Mouse (Mus musculus): ENCODE measurements around the gene Rnf24. TPM values are rescaled to one million over a fixed set of nuclear protein-coding genes. Genes with fewer than 3 reads are reported as not detected.

The Rnf24 gene
- total and polyA plus RNA-seq, 2 experiments, result 2.1 to 2.3 TPM

DNA sequence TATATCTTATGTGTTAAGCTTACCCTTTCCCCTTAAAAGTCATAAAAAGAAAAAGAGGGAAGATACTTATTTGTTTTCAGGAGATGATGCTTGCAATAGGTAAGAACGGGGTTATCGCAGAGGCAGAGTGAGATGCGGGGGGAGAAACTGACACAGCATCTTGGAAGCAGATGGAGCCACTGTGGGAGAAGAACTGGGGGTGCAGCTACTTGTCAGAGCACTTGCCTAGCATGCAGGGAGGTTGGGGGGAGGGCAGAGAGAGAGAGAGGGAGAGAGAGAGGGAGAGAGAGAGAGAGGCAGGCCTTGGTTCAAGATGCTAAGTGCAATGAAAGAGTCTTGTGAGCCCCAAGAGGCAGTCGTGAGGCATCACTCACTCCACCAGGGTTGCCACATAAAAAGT is 32.5 kb upstream of the Rnf24 start:
- Histone ChIP-seq H3K27ac (replicated peaks; ENCODE audit: insufficient read depth, low read depth, low read length) (no peak overlapping the region), H3K36me3 (ENCODE audit: control insufficient read depth, insufficient read depth, low read length) (no peaks in the 10 kb centered on the region), H3K9ac (ENCODE audit: low read depth, low read length) (no peak overlapping the region), H3K4me3 (ENCODE audit: insufficient read depth, low read depth, low read length) (no peak overlapping the region), H3K79me2 (ENCODE audit: control insufficient read depth, insufficient read depth, low read length) (no peaks in the 10 kb centered on the region), H3K4me1 (ENCODE audit: control insufficient read depth, insufficient read depth, low read length) (no peaks in the 10 kb centered on the region), H3K27me3 (ENCODE audit: control insufficient read depth, insufficient read depth, low read length) (no peaks in the 10 kb centered on the region)
- no peak for DNase-seq (ENCODE audit: extremely low read depth, low read depth, low spot score)
- TF ChIP-seq CTCF (IDR thresholded peaks at IDR 0.05; ENCODE audit: low read depth, low read length), result no peak
- TF ChIP-seq POLR2A (IDR thresholded peaks at IDR 0.05; ENCODE audit: extremely low read depth, insufficient read depth, low read length), result no peak
- WGBS, result 92% methylated on average over 4 of the region's 4 CpGs

DNA sequence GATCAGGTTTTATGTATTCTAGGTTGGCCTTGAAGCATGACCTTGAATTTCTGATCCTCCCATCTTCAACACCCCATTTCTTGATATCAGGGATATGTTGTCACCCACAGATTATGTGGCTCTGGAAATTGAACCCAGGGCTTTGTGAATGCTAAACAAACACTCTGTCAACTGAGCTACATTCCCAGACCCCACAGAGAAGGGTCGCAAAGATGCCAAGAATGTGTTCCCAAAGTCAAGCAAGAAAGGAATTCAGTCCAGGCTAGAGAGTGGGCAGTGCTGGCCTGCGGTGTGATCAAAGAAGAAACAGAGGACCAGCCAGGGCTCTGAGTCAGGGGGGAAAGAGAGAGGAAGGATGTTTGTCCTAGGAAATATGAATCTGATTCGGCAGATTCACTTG is 26.8 kb upstream of the Rnf24 start:
- Histone ChIP-seq H3K9ac (ENCODE audit: low read depth, low read length) (no peak overlapping the region), H3K4me3 (ENCODE audit: insufficient read depth, low read depth, low read length) (no peak overlapping the region), H3K36me3 (ENCODE audit: control insufficient read depth, insufficient read depth, low read length) (no peaks in the 10 kb centered on the region), H3K27me3 (ENCODE audit: control insufficient read depth, insufficient read depth, low read length) (no peaks in the 10 kb centered on the region), H3K79me2 (ENCODE audit: control insufficient read depth, insufficient read depth, low read length) (no peaks in the 10 kb centered on the region), H3K27ac (replicated peaks; ENCODE audit: insufficient read depth, low read depth, low read length) (no peak overlapping the region), H3K4me1 (ENCODE audit: control insufficient read depth, insufficient read depth, low read length) (no peaks in the 10 kb centered on the region)
- TF ChIP-seq CTCF (IDR thresholded peaks at IDR 0.05; ENCODE audit: low read depth, low read length), result no peak
- TF ChIP-seq POLR2A (IDR thresholded peaks at IDR 0.05; ENCODE audit: extremely low read depth, insufficient read depth, low read length), result no peak
- 84% methylated on average over 3 of the region's 3 CpGs for WGBS
- DNase-seq (ENCODE audit: extremely low read depth, low read depth, low spot score), result no peak

- Histone ChIP-seq H3K4me1 (ENCODE audit: control insufficient read depth, insufficient read depth, low read length) (no peaks in the 10 kb centered on the region), H3K9ac (ENCODE audit: low read depth, low read length) (no peak overlapping the region), H3K27ac (replicated peaks; ENCODE audit: insufficient read depth, low read depth, low read length) (no peak overlapping the region), H3K79me2 (ENCODE audit: control insufficient read depth, insufficient read depth, low read length) (no peaks in the 10 kb centered on the region), H3K27me3 (ENCODE audit: control insufficient read depth, insufficient read depth, low read length) (no peaks in the 10 kb centered on the region), H3K4me3 (ENCODE audit: insufficient read depth, low read depth, low read length) (no peak overlapping the region), H3K36me3 (ENCODE audit: control insufficient read depth, insufficient read depth, low read length) (no peaks in the 10 kb centered on the region)
- 96% methylated on average over 5 of the region's 5 CpGs for WGBS
- no peak for DNase-seq (ENCODE audit: extremely low read depth, low read depth, low spot score)
- TF ChIP-seq POLR2A (IDR thresholded peaks at IDR 0.05; ENCODE audit: extremely low read depth, insufficient read depth, low read length) (no peak), CTCF (IDR thresholded peaks at IDR 0.05; ENCODE audit: low read depth, low read length) (no peak)
Measured at GRCm38 (mm10) chr2:131378872-131379271, 26.2 kb upstream of the Rnf24 start.

GRCm38 (mm10) chr2:131377055-131377454 is 24.4 kb upstream of the Rnf24 start:
- Histone ChIP-seq H3K79me2 (ENCODE audit: control insufficient read depth, insufficient read depth, low read length) (no peaks in the 10 kb centered on the region), H3K9ac (ENCODE audit: low read depth, low read length) (no peak overlapping the region), H3K27ac (replicated peaks; ENCODE audit: insufficient read depth, low read depth, low read length) (no peak overlapping the region), H3K4me3 (ENCODE audit: insufficient read depth, low read depth, low read length) (no peak overlapping the region), H3K27me3 (ENCODE audit: control insufficient read depth, insufficient read depth, low read length) (no peaks in the 10 kb centered on the region), H3K4me1 (ENCODE audit: control insufficient read depth, insufficient read depth, low read length) (no peaks in the 10 kb centered on the region), H3K36me3 (ENCODE audit: control insufficient read depth, insufficient read depth, low read length) (no peaks in the 10 kb centered on the region)
- WGBS, result 73% methylated on average over 6 of the region's 6 CpGs
- TF ChIP-seq POLR2A (IDR thresholded peaks at IDR 0.05; ENCODE audit: extremely low read depth, insufficient read depth, low read length) (no peak), CTCF (IDR thresholded peaks at IDR 0.05; ENCODE audit: low read depth, low read length) (no peak)
- no peak for DNase-seq (ENCODE audit: extremely low read depth, low read depth, low spot score)

GRCm38 (mm10) chr2:131373656-131374055 is 21.0 kb upstream of the Rnf24 start:
- DNase-seq (ENCODE audit: extremely low read depth, low read depth, low spot score), result no peak
- no peak overlapping the region for H3K4me3 ChIP-seq (ENCODE audit: insufficient read depth, low read depth, low read length)
- no peak overlapping the region for H3K27ac ChIP-seq (replicated peaks; ENCODE audit: insufficient read depth, low read depth, low read length)
- H3K4me1 ChIP-seq (ENCODE audit: control insufficient read depth, insufficient read depth, low read length), result no peaks in the 10 kb centered on the region
- H3K9ac ChIP-seq (ENCODE audit: low read depth, low read length), result no peak overlapping the region
- TF ChIP-seq CTCF (IDR thresholded peaks at IDR 0.05; ENCODE audit: low read depth, low read length) (no peak), POLR2A (IDR thresholded peaks at IDR 0.05; ENCODE audit: extremely low read depth, insufficient read depth, low read length) (no peak)
- H3K27me3 ChIP-seq (ENCODE audit: control insufficient read depth, insufficient read depth, low read length), result no peaks in the 10 kb centered on the region
- H3K79me2 ChIP-seq (ENCODE audit: control insufficient read depth, insufficient read depth, low read length), result no peaks in the 10 kb centered on the region
- H3K36me3 ChIP-seq (ENCODE audit: control insufficient read depth, insufficient read depth, low read length), result no peaks in the 10 kb centered on the region
- 88% methylated on average over 6 of the region's 6 CpGs for WGBS

DNA sequence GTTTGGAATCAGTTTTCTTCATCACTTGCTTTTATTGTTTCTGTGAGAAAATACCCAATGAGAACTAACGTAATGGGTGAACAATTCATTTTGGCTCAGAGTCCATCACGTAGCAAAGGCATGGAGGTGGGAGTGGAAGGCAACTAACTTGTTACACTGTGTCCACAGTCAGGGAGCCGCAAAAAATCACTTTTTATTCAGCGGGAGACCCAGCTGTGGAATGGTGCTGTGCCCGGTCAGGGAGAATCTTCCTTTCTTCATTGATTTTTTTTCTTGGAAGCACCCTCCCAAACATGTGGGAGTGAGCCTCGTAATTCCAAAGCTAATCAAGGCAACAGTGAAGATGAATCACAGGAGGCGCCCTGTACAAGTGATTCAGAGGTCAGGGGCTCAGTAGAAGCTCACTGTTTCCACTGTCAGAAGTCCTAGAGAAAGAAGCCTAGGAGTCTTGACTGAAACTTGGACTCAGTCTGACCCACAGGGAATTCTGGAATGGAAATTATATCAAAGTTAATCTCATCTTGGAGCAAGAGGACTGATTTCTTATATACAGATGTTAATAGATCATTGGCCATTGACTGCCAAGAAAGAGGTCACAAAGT is 19.7 kb upstream of the Rnf24 start:
- H3K9ac ChIP-seq (ENCODE audit: low read depth, low read length), result no peak overlapping the region
- H3K27me3 ChIP-seq (ENCODE audit: control insufficient read depth, insufficient read depth, low read length), result no peaks in the 10 kb centered on the region
- 82% methylated on average over 7 of the region's 7 CpGs for WGBS
- no peaks in the 10 kb centered on the region for H3K4me1 ChIP-seq (ENCODE audit: control insufficient read depth, insufficient read depth, low read length)
- no peak for DNase-seq (ENCODE audit: extremely low read depth, low read depth, low spot score)
- H3K79me2 ChIP-seq (ENCODE audit: control insufficient read depth, insufficient read depth, low read length), result no peaks in the 10 kb centered on the region
- H3K4me3 ChIP-seq (ENCODE audit: insufficient read depth, low read depth, low read length), result no peak overlapping the region
- no peaks in the 10 kb centered on the region for H3K36me3 ChIP-seq (ENCODE audit: control insufficient read depth, insufficient read depth, low read length)
- H3K27ac ChIP-seq (replicated peaks; ENCODE audit: insufficient read depth, low read depth, low read length), result no peak overlapping the region
- TF ChIP-seq CTCF (IDR thresholded peaks at IDR 0.05; ENCODE audit: low read depth, low read length), result no peak
- TF ChIP-seq POLR2A (IDR thresholded peaks at IDR 0.05; ENCODE audit: extremely low read depth, insufficient read depth, low read length), result no peak
